ENCODE assay signal across 28 mouse cellular contexts in the genomic region with DNA sequence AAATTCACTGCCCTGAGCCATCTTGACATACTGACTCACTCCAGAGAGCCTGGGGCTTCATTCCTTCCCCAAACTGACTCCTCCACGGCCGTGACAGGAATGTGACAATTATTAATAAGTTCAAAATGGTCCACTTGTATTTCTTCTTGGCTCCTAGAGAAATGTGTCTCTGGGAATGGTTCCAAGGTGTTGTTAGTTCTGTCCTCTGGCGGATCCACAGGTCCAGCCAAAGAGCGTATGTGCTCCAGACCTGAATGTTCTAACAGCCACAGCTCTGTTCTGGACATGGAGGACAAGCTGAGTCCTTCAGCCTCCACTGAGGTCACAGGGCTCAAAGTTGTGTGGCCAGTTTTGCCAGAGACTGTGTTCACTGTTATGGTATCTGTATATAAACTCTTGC.
DNase-seq lines count a peak whose midpoint lies in the region; ATAC-seq and TF ChIP-seq lines count a peak whose summit lies in the region.
"Had no signal": no experiment of that assay in that cellular context is flagged by ENCODE, and none has a peak within 500 bp of the region (broad histone marks: within the 10 kb centered on the region; RNA-seq: fewer than 3 reads in every experiment).

No protein-coding gene starts in this region.

- H3K9me3 ChIP-seq in heart, embryonic 11.5 days (replicated peaks; ENCODE audit: control insufficient read depth, low read length) = no peaks in the 10 kb centered on the region
- H3K9me3 ChIP-seq: forebrain, embryonic 10.5 days; heart, embryonic 13.5 days; hindbrain, embryonic 10.5 days; intestine, embryonic 15.5 days; limb, embryonic 12.5 days; liver, embryonic 12.5 days; midbrain, embryonic 10.5 days had no signal

- H3K4me3 ChIP-seq in heart, embryonic 11.5 days (ENCODE audit: low read depth, low read length) = no peak overlapping the region
- H3K4me3 ChIP-seq in thymus, adult 2 months (ENCODE audit: control insufficient read depth, insufficient read depth, low read length) = no peak overlapping the region
- H3K4me3 ChIP-seq: forebrain, embryonic 10.5 days; heart, embryonic 13.5 days; hindbrain, embryonic 10.5 days; intestine, embryonic 15.5 days; layer of hippocampus, adult 2 months; limb, embryonic 12.5 days; liver, embryonic 12.5 days; midbrain, embryonic 10.5 days; myocyte had no signal

- H3K36me3 ChIP-seq in heart, embryonic 11.5 days (ENCODE audit: control insufficient read depth, insufficient read depth, low read length) = no peaks in the 10 kb centered on the region
- no peaks in the 10 kb centered on the region for H3K36me3 ChIP-seq in thymus, adult 2 months (ENCODE audit: control insufficient read depth, insufficient read depth, low read length)
- H3K36me3 ChIP-seq: forebrain, embryonic 10.5 days; heart, embryonic 13.5 days; hindbrain, embryonic 10.5 days; intestine, embryonic 15.5 days; limb, embryonic 12.5 days; liver, embryonic 12.5 days; midbrain, embryonic 10.5 days had no signal

- intact Hi-C loops in heart, postnatal 14 days (cut with DNase I) = loop anchor here (2.0 kb wide), 1 partner anchor 47 kb away; no protein-coding TSS in a partner anchor

- H3K4me2 ChIP-seq in heart, embryonic 11.5 days = no peak overlapping the region
- H3K4me2 ChIP-seq: heart, embryonic 13.5 days; intestine, embryonic 15.5 days; limb, embryonic 12.5 days; liver, embryonic 12.5 days had no signal

- WGBS in heart, embryonic 11.5 days (ENCODE audit: insufficient replicate concordance) = 86% methylated on average over 4 of the region's 4 CpGs
- WGBS in thymus, adult 2 months = 94% methylated on average over 4 of the region's 4 CpGs

- DNase-seq in cerebellum, adult 9-11 months = peak; percentile 8
- peak; percentile 50 to 73 for DNase-seq in heart, adult 18-20 months
- DNase-seq in Muller cell, postnatal 12 days (ENCODE audit: inconsistent ontology term) = peak; percentile 84
- DNase-seq in heart, postnatal 14 days = peak; percentile 23 to 31
- no peak for DNase-seq in kidney, postnatal 14 days
- DNase-seq in thymus, adult 2 months = no peak
- DNase-seq: adrenal gland, postnatal 36 days; cerebellum, adult 18-20 months; kidney, adult 9 months; kidney, postnatal 25 days; lung, adult 2 months; right cerebral cortex, adult 18-20 months had no signal

- TF ChIP-seq CTCF in thymus, adult 2 months (IDR thresholded peaks at IDR 0.05; ENCODE audit: borderline replicate concordance, control insufficient read depth, extremely low read depth, insufficient read depth, low read length, poor library complexity) = no peak

- H3K27ac ChIP-seq in heart, embryonic 11.5 days (ENCODE audit: low read depth, low read length) = no peak overlapping the region
- H3K27ac ChIP-seq in thymus, adult 2 months (ENCODE audit: control insufficient read depth, insufficient read depth, low read length) = no peak overlapping the region
- H3K27ac ChIP-seq: forebrain, embryonic 10.5 days; heart, embryonic 13.5 days; hindbrain, embryonic 10.5 days; intestine, embryonic 15.5 days; layer of hippocampus, adult 2 months; limb, embryonic 12.5 days; liver, embryonic 12.5 days; midbrain, embryonic 10.5 days; stomach, postnatal 0 days had no signal

- no peak for ATAC-seq in cerebellum, adult (ENCODE audit: insufficient number of reproducible peaks, low FRiP score, low TSS enrichment)
- no peak for ATAC-seq in heart, embryonic 11.5 days (replicated peaks; ENCODE audit: insufficient number of reproducible peaks, low FRiP score, low TSS enrichment)
- ATAC-seq: forebrain, embryonic 16.5 days; hindbrain, embryonic 16.5 days; intestine, embryonic 15.5 days; liver, embryonic 12.5 days; midbrain, embryonic 16.5 days; Patski had no signal

- no peak overlapping the region for H3K9ac ChIP-seq in heart, embryonic 11.5 days (ENCODE audit: low read depth, low read length)
- H3K9ac ChIP-seq: heart, embryonic 13.5 days; intestine, embryonic 15.5 days; limb, embryonic 12.5 days; liver, embryonic 12.5 days had no signal

- H3K4me1 ChIP-seq in heart, embryonic 11.5 days (ENCODE audit: control insufficient read depth, insufficient read depth, low read length) = no peaks in the 10 kb centered on the region
- no peaks in the 10 kb centered on the region for H3K4me1 ChIP-seq in thymus, adult 2 months (replicated peaks; ENCODE audit: control insufficient read depth, insufficient read depth, low read length)
- H3K4me1 ChIP-seq: forebrain, embryonic 10.5 days; hindbrain, embryonic 10.5 days; intestine, embryonic 15.5 days; limb, embryonic 12.5 days; liver, embryonic 12.5 days; midbrain, embryonic 10.5 days had no signal

- no peaks in the 10 kb centered on the region for H3K27me3 ChIP-seq in heart, embryonic 11.5 days (ENCODE audit: control insufficient read depth, insufficient read depth, low read length)
- no peaks in the 10 kb centered on the region for H3K27me3 ChIP-seq in thymus, adult 2 months (ENCODE audit: control insufficient read depth, insufficient read depth, low read length)
- H3K27me3 ChIP-seq: heart, embryonic 13.5 days; intestine, embryonic 15.5 days; limb, embryonic 12.5 days; liver, embryonic 12.5 days; Patski had no signal

- TF ChIP-seq POLR2A in thymus, adult 2 months (IDR thresholded peaks at IDR 0.05; ENCODE audit: control insufficient read depth, extremely low read depth, insufficient read depth, low read length, poor library complexity) = no peak

Comparison
In these comparisons a context has a peak if more than half of its experiments do, and no peak if none do; other contexts are left out.
1. DNase-seq: peak in cerebellum, adult 9-11 months (single experiment), heart, adult 18-20 months (2 of 2), Muller cell, postnatal 12 days (single experiment) and heart, postnatal 14 days (2 of 2); none in kidney, postnatal 14 days (single experiment) and thymus, adult 2 months (single experiment).